Mouse (Mus musculus): ENCODE results near the gene Btbd19.

Btbd19 gene

GRCm38 (mm10) chr4:117110985-117111384 lies 14.5 kb downstream of the Btbd19 start:
- no peak for DNase-seq

GRCm38 (mm10) chr4:117110249-117110648 lies 15.3 kb downstream of the Btbd19 start:
- no peak for DNase-seq

- no peak for DNase-seq
These were observed 16.2 kb downstream of the Btbd19 start for GRCm38 (mm10) chr4:117109330-117109729.

- DNase-seq: no peak
These were observed 17.0 kb downstream of the Btbd19 start for GRCm38 (mm10) chr4:117108524-117108849.

DNA sequence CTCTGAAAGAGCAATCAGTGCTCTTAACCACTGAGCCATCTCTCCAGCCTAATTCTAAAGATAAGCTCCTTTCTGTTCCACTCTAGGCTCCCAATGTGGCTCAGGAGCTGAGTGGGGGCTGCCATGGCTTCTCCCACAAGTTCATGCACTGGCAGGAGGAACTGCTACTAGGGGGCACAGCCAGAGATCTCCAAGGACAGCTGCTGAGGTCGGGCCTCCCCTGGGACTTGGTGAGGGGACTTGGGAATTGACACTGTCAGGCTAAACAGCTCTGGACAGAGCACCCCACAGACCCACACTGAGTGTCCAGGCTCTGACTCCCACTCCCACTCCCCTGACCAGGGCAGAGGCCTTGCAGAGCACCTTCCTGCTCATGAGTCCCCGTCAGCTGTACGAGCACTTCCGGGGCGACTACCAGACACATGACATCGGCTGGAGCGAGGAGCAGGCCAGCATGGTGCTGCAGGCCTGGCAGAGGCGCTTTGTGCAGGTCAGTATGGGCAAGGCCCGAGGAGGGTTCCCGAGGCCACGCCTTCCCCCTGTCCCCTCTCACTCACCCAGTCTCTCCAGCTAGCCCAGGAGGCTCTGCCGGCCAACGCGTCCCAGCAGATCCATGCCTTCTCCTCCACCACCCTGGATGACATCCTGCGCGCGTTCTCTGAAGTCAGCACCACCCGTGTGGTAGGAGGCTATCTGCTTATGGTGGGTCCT lies 17.6 kb downstream of the Btbd19 start:
- no peak for DNase-seq

DNA sequence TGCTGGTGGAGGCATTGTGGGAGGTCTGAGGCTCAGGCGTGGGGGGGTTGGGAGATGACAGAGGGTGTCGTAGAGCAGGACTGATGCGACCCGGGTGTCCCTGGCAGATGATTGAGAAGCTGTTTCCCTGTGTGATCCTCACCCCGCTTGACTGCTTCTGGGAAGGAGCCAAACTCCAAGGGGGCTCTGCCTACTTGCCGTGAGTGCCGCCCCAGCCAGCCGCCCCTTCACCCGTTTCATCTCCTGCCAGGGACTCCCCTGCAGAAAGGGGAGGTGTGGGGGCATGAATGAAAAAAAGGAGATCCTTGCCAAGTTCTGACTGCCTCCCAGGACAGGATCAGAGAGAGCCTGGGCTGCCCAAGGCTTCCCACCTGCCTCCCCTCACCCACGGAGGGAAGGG lies 20.4 kb downstream of the Btbd19 start:
- DNase-seq: no peak

GRCm38 (mm10) chr4:117104672-117105071 lies 20.9 kb downstream of the Btbd19 start:
- no peak for DNase-seq

GRCm38 (mm10) chr4:117101218-117101617 lies 24.3 kb downstream of the Btbd19 start:
- DNase-seq: no peak

DNA sequence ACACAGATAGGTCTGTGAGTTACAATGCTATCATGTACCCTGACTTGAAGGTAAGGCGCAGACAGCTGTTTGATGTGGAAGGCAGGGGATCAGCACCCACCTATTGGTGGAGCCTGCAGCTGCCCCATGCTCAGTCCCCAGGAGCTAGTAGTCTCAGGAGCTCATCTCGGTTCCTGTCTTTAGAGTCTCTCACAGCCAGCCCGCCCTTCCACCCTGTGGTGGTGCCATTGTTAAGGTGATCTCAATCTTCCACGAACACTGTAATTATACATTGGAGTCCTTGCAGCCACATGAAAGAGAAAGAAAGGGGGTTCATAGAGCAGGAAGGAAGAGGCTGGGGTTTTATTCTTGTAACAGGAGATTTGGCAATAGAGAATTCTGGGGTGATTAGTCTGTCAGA lies 25.5 kb downstream of the Btbd19 start:
- no peak for DNase-seq

DNA sequence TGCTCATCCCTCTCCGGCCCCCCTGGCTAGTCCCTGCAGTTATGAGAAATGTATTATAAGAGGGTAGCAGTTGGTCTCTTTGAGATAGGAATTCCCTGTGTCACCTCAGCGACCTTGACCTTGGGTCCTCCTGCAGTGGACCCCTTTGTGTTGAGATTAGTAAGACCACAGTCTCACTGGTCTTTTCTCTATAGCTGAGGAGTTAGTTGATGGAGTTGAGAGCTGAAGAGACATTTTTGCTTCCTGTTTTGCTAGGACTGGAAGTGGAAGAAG lies 26.8 kb downstream of the Btbd19 start:
- DNase-seq: no peak

DNA sequence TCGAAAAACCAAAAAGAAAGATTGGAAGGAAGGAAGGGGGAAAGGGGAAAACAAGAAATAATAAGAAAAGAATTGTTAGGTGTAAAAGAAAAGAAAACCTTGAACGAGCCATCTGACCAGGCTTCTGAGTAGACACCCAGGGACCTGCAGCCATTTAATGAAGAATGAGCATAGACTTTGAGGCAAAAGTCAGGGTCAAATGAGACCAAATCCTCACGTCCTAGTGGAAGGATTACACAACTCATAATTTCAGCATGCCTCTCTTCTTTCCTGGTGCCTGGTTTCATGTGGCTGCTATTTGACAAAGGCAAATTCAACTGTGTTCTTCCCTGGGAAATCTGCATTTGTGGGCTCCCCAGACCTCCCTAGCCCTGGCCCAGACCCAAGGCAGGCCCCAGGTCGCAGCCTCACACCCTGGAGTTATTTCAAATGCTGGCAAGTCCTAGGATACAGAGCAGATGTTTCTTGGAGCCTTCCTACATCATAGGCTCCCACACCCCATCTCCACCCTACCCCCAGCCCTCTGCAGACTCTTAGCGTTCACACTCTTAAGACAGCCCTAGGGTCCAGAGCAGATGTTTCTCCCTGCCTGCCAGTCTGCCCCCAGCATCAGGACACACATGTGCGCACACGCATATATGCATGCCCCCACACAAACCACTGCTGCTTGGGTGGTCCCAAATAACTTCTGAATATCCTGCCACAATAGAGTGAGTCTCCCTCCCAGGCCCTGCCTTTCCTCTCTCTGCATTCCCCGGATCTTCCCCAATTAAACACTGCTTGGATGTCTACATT lies 27.4 kb downstream of the Btbd19 start:
- no peak for DNase-seq

DNA sequence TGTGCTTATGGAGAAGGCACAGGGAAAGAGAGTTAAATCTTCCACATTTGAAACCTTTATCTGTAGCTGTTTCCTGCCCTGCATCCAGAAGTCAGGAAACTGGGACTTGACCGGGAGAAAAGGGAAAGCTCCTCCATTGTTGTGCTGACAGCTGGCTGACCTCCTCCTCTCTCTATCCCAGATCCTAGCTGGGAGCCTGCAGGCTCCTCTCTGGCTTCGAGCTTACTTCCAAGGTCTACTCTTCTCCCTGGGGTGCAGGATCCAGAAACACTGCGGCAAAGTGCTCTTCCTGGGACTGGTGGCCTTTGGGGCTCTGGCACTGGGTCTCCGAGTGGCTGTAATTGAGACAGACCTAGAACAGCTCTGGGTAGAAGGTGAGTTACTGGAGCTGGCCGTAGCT lies 28.9 kb downstream of the Btbd19 start:
- DNase-seq: no peak

- DNase-seq: peak; percentile 47 to 66
These were observed 29.7 kb downstream of the Btbd19 start, which contains the start of gene Ptch2 for GRCm38 (mm10) chr4:117095551-117096452. Gene Ptch2, plus strand, starts transcription at chr4:117096075.

- DNase-seq: no peak
These were observed 30.7 kb downstream of the Btbd19 start for GRCm38 (mm10) chr4:117094626-117095361.

- DNase-seq: no peak
These were observed 34.9 kb downstream of the Btbd19 start for GRCm38 (mm10) chr4:117090586-117090985.

- no peak for DNase-seq
These were observed 37.4 kb downstream of the Btbd19 start for GRCm38 (mm10) chr4:117087948-117088640.

- no peak for DNase-seq
These were observed 54.3 kb downstream of the Btbd19 start for GRCm38 (mm10) chr4:117071183-117071582.

- DNase-seq: no peak
These were observed 54.9 kb downstream of the Btbd19 start for GRCm38 (mm10) chr4:117070624-117071023.

- DNase-seq: no peak
These were observed 55.9 kb downstream of the Btbd19 start for GRCm38 (mm10) chr4:117069647-117070046.

Data from cerebellum, postnatal 25 days (tissue).